Mouse (Mus musculus) neural tube, embryonic 13.5 days (tissue): ENCODE data around the gene Tsen2. TPM values are rescaled to one million over a fixed set of nuclear protein-coding genes. Genes with fewer than 3 reads are reported as not detected.

Source experiments
- ATAC-seq: fragments of 200-750 bp; cut with Nextera tagmentation; 2 replicates; pipeline ENCODE4 v1.8.0; 2017; ENCODE audit warnings: low read depth, mild to moderate bottlenecking, moderate TSS enrichment, moderate library complexity
- H3K27ac ChIP-seq: fragments of 300-500 bp; sonication (generic); replicated peaks from 2 replicates; pipeline ENCODE4 v1.5.1; 2015; ENCODE audit warnings: moderate library complexity, mild to moderate bottlenecking, inconsistent platforms
- H3K27me3 ChIP-seq: fragments of 300-500 bp; sonication (generic); 2 replicates; pipeline ENCODE4 v1.6.1; 2015; ENCODE audit warnings: mild to moderate bottlenecking, inconsistent platforms
- H3K36me3 ChIP-seq: fragments of 300-500 bp; sonication (generic); 2 replicates; pipeline ENCODE4 v1.6.1; 2015; ENCODE audit warnings: mild to moderate bottlenecking, inconsistent platforms
- H3K4me1 ChIP-seq: fragments of 300-500 bp; sonication (generic); replicated peaks from 2 replicates; pipeline ENCODE4 v1.6.1; 2015; ENCODE audit warnings: inconsistent platforms
- H3K4me2 ChIP-seq: fragments of 300-500 bp; sonication (generic); 2 replicates; pipeline ENCODE4 v1.6.1; 2015; ENCODE audit warnings: inconsistent platforms, mild to moderate bottlenecking, moderate library complexity
- H3K4me3 ChIP-seq: fragments of 300-500 bp; sonication (generic); 2 replicates; pipeline ENCODE4 v1.5.1; 2015; ENCODE audit warnings: mild to moderate bottlenecking, inconsistent platforms
- H3K9ac ChIP-seq: fragments of 300-500 bp; sonication (generic); 2 replicates; pipeline ENCODE4 v1.6.1; 2015; ENCODE audit warnings: moderate library complexity, mild to moderate bottlenecking, inconsistent platforms
- H3K9me3 ChIP-seq: fragments of 300-500 bp; sonication (generic); 2 replicates; pipeline ENCODE4 v1.6.1; 2016; ENCODE audit warnings: inconsistent platforms
- WGBS: fragments of 180-500 bp; shearing (Covaris S2); methylation state at CpG from one replicate; pipeline ENCODE4 v1.1.7; 2015; 5-methylcytosine and 5-hydroxymethylcytosine counted together
- polyA plus RNA-seq: library from polyadenylated mRNA; unstranded; fragments of >200 nt; fragmentation: Nextera tagmentation; extraction: Ambion mirVana; gene quantifications from 2 replicates; pipeline ENCODE4 v1.2.1, GENCODE M21; 2015

Gene Tsen2
- polyA plus RNA-seq, 1 experiment from 2014 or later, result 31.7 TPM

DNA sequence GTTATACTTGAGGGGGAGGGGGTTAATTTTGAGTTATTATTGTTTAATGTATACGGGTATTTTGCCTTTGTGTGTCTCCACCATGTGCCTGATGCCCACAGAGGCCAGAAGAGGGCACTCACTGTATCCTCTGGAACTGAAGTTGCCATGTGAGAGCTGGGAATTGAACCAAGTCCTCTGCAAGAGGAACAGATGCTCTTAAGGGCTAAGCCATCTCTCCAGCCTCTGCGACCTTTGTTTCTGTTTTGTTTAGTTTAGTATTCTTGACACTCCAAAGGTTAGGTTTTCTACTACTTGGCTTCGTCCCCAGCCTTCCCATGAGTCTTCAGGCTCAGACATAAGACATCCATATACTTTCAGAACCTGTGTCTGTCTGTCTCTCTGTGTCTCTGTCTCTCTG, 39.7 kb downstream of the Tsen2 start:
- no peak for ATAC-seq
- Histone ChIP-seq H3K27me3 (no peaks in the 10 kb centered on the region), H3K9me3 (no peaks in the 10 kb centered on the region), H3K4me3 (no peak overlapping the region), H3K27ac (no peak overlapping the region), H3K4me1 (no peaks in the 10 kb centered on the region), H3K9ac (no peak overlapping the region), H3K4me2 (no peak overlapping the region), H3K36me3 (peaks cover 26% of the 10 kb centered on the region)
- WGBS, result 80% methylated on average over 3 of the region's 3 CpGs

DNA sequence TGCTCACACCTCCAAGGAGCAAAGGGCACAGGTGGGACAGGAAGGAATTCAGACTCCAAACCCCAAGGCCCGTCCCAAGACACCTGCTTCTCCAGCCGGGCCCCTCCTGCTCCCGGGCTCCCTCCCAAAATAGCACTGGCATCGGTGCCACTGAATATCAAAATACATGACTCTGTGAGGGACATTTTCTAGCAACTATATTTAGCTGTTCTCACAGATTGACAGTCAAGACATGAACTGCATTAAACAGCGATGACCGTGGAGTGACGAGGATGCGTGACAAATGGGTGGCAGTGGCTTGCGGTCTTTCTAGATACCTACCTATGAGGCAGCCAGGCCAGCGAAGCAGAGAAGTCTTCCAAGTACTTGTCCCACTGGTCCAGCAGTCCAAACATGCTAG, 41.9 kb downstream of the Tsen2 start:
- Histone ChIP-seq H3K4me3 (no peak overlapping the region), H3K27me3 (no peaks in the 10 kb centered on the region), H3K4me2 (no peak overlapping the region), H3K36me3 (peaks cover 8% of the 10 kb centered on the region; the same call in 1 of the 2 replicates), H3K27ac (no peak overlapping the region), H3K4me1 (no peaks in the 10 kb centered on the region), H3K9ac (no peak overlapping the region), H3K9me3 (no peaks in the 10 kb centered on the region)
- no peak for ATAC-seq
- 87% methylated on average over 10 of the region's 10 CpGs for WGBS

DNA sequence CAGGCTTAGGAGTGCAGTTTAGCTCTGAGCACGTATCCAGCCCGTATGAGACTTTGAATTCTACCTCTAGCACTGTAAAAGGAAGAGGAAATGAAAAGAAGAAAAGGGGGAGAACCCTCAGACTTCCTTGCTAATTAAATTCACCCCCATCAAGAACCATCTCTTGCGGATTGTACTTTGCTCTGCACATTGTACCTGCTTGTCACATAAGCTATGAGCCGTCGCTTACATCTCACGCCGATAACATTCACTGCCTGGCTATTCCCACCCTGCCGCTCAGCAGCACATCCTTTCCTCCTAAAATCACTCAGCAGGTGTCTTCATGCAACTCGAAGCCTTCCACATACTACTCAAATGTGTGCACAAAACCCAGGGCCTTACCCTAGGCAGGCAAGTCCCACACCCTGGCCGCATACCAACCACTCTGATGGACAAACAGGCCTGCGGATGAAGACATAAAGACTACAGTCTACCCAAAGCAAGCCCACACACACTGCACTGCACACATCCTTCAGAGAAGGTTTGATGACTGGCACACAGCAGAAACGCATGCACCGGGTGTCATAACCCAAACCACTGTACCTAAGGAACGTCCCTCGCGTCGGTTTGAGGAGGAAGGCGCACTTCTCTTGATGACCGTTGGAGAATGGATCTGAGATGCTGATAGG, 47.4 kb downstream of the Tsen2 start:
- Histone ChIP-seq H3K4me1 (no peaks in the 10 kb centered on the region), H3K4me3 (no peak overlapping the region), H3K27ac (no peak overlapping the region), H3K36me3 (no peaks in the 10 kb centered on the region), H3K9me3 (no peaks in the 10 kb centered on the region), H3K9ac (no peak overlapping the region), H3K4me2 (no peak overlapping the region), H3K27me3 (no peaks in the 10 kb centered on the region)
- 88% methylated on average over 19 of the region's 19 CpGs for WGBS
- ATAC-seq, result no peak

DNA sequence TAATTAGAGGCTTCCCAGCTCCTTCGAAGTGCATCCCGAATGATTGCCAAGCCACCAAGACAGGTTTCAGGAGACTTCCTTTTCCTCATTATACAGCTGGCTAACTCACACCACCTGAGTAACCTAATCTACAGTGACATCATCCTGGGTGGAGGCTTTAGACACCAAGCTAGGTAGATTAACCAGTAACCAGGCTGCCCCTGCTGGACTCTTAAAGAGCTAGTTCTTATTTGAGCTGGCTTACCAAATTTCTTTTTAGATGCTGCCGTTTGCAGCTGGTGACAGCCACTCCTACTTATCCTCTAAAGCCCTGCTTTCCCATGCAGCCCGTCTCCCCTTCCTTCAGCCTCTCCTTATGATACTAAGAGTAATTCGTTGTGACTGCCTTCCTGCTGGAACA, 48.0 kb downstream of the Tsen2 start, which contains the start of gene Mkrn2os:
Gene Mkrn2os (minus strand): TSS at position 119 of the 400 bp plus-strand sequence.
- WGBS, result 70% methylated on average over 5 of the region's 5 CpGs
- Histone ChIP-seq H3K27ac (no peak within 1 kb of the TSS), H3K9ac (no peak within 1 kb of the TSS), H3K36me3 (no peaks in the 10 kb centered on the region), H3K4me3 (no peak within 1 kb of the TSS), H3K4me1 (no peaks in the 10 kb centered on the region), H3K9me3 (no peaks in the 10 kb centered on the region), H3K4me2 (no peak within 1 kb of the TSS), H3K27me3 (no peaks in the 10 kb centered on the region)
- ATAC-seq, result no peak

DNA sequence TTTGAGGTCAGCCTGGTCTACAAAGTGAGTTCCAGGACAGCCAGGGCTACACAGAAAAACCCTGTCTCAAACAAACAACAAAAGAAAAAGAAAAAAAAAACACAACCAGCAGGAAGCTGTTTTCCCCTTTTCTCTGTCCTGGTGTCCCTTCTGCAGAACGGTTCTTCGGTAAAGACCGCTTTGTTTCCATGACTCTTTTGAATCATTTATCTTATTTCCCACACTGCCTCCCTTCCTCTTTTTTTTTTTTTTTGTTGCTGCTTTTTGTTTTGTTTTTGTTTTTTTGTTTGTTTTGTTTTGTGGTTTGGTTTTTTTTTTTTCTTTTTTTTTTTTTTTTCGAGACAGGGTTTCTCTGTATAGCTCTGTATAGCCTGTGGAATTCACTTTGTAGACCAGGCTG, 48.8 kb downstream of the Tsen2 start:
- no peak for ATAC-seq

DNA sequence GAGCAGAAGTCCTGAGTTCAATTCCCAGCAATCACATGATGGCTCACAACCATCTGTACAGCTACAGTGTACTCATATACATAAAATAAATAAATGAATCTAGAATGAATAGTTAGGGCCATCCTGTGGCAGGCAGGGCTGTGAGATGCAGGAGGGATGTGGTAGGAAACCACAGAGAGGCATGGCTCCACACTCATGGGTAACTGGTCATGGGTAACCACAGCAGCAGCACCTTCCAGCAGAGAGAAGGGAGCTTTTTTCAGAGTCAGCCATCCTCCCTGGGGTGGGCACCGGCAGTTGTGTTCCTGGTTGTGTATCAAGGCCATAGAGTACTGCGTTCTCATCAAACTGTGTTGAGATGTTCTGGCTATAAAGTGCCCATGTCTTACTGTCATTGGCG, 50.0 kb downstream of the Tsen2 start:
- no peak overlapping the region for H3K27ac ChIP-seq
- no peaks in the 10 kb centered on the region for H3K4me1 ChIP-seq
- H3K36me3 ChIP-seq, result no peaks in the 10 kb centered on the region
- no peak overlapping the region for H3K4me2 ChIP-seq
- ATAC-seq, result no peak
- WGBS, result 77% methylated on average over 3 of the region's 3 CpGs
- H3K9ac ChIP-seq, result no peak overlapping the region
- H3K4me3 ChIP-seq, result no peak overlapping the region
- no peaks in the 10 kb centered on the region for H3K9me3 ChIP-seq
- H3K27me3 ChIP-seq, result no peaks in the 10 kb centered on the region

More for the DNA sequence above, 48.8 kb downstream of the Tsen2 start:
- Histone ChIP-seq H3K27me3 (no peaks in the 10 kb centered on the region), H3K4me1 (no peaks in the 10 kb centered on the region), H3K9ac (no peak overlapping the region), H3K9me3 (no peaks in the 10 kb centered on the region), H3K4me2 (no peak overlapping the region), H3K27ac (no peak overlapping the region), H3K4me3 (no peak overlapping the region), H3K36me3 (no peaks in the 10 kb centered on the region)
- 77% methylated on average over 4 of the region's 4 CpGs for WGBS

DNA sequence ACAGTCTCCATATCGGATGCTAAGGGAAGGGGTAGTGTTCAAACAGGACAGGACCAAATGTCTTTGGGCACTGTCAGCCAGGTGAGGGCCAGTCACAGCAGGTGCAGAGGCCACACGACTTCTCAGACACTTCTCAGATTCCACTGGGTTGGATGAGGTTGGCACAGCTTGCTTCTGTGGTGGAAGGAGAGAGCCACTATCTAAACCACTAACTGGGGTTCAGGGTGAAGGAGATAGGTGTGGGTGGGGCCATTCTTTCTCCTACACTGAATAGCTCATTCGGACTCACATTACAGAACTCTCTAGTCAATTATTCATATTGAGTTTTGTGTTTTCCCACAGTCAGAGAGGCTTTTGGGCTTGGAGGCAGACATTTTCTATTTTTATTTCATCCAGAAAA, 51.2 kb downstream of the Tsen2 start:
- no peak for ATAC-seq
- Histone ChIP-seq H3K27ac (no peak overlapping the region), H3K36me3 (no peaks in the 10 kb centered on the region), H3K4me3 (no peak overlapping the region), H3K4me2 (no peak overlapping the region), H3K4me1 (no peaks in the 10 kb centered on the region), H3K9me3 (no peaks in the 10 kb centered on the region), H3K9ac (no peak overlapping the region), H3K27me3 (no peaks in the 10 kb centered on the region)
- WGBS, result 63% methylated on average over 3 of the region's 3 CpGs

DNA sequence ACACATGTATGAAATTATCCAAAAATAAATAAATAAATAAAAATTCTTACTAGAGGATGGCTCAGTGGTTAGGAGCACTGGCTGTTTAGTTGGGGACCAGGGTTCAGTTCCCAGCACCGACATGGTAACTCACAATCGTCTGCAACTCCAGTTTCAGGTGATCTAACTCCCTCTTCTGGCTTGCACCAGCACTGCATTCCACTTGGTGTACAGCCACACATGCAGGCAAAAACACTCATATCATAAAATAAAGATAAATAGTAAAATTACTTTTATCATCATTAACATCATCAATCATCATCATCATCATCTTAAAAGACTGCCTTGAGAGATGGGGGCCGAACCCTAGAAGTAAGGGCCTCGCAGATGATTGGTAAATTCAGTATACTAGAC, 56.9 kb downstream of the Tsen2 start:
- H3K4me2 ChIP-seq, result peak overlapping the region; percentile 77
- H3K4me3 ChIP-seq, result peak overlapping the region; percentile 76
- no peak overlapping the region for H3K27ac ChIP-seq
- H3K4me1 ChIP-seq, result peaks cover 13% of the 10 kb centered on the region
- no peak overlapping the region for H3K9ac ChIP-seq
- H3K36me3 ChIP-seq, result 0 out of 2 replicates have a peak, but pooled peaks cover 6% of the 10 kb centered on the region
- no peaks in the 10 kb centered on the region for H3K27me3 ChIP-seq
- ATAC-seq, result peak; percentile 22; the same call in 1 of the 2 replicates
- no peaks in the 10 kb centered on the region for H3K9me3 ChIP-seq
- 67% methylated on average over 4 of the region's 4 CpGs for WGBS

DNA sequence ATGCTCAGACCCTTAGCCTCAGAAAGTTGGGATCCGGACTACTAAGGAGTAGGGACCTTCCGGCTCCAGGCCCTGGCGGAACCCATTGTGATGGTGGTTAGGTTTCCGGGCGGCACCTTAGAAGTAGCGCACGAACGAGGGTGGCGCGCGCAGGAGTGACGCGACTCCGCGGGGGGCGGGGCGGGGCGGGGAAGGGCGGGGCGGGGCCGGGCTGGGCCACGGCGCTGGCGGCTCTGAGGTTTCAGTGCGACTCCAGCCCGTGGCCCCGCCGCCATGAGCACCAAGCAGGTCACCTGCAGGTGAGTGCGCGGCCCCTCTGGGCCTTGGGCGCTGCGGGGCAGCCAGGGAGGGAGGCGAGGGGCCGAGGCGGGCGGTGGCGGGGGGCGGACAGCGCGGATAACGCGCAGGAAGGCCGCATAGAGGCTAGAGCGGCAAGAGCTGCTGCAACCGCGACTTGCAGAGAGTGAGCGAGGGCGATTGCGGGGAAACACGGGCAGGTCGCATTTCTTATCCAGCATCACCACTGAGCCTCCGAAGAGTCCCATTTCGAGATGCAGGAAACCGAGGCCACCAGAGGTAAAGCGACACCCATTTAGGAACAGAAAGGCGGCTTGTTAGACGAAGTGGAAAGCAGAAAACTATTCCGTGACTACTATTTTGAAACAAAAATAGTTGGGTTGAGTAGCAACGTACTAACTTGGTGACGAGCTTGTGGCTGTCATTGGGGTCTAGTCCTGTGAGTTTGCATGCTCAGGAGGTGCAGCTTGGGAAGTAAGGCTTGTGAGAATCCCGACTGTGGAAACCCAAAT, 57.5 kb downstream of the Tsen2 start, which contains the start of gene Mkrn2:
Gene Mkrn2 (plus strand): TSS at position 188 of the 809 bp plus-strand sequence.
- Histone ChIP-seq H3K4me3 (peak within 1 kb of the TSS; percentile 76), H3K9ac (peak within 1 kb of the TSS; percentile 91), H3K4me2 (peak within 1 kb of the TSS; percentile 77), H3K9me3 (no peaks in the 10 kb centered on the region), H3K27me3 (no peaks in the 10 kb centered on the region), H3K4me1 (peaks cover 13% of the 10 kb centered on the region), H3K27ac (peak within 1 kb of the TSS; percentile 84), H3K36me3 (0 out of 2 replicates have a peak, but pooled peaks cover 6% of the 10 kb centered on the region)
- under 1% methylated on average over 61 of the region's 61 CpGs for WGBS
- peak; percentile 89 for ATAC-seq

DNA sequence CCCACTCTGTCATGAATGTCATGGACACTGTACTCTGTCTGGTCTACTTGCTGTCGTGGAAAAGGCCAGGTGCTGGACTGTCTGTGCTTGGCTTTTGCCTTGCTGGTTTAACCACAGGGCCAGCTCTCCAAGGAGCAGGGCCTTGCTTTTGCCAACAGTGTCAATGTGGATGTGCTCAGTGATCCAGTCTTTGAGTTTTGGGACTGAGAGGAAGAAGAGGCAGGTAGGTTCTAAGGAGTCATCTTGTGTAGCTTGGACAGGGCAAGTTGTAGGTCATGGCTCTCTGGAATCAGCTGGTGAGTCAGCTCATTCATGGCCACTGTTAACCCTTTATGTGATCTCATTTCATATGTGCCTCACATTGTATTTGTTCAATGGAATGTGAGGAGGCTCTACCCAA, 62.0 kb downstream of the Tsen2 start:
- peaks cover 21% of the 10 kb centered on the region for H3K4me1 ChIP-seq
- no peaks in the 10 kb centered on the region for H3K27me3 ChIP-seq
- WGBS, result 84% methylated on average over 1 of the region's 1 CpGs
- no peak overlapping the region for H3K4me3 ChIP-seq
- peaks cover 24% of the 10 kb centered on the region for H3K36me3 ChIP-seq
- no peak overlapping the region for H3K27ac ChIP-seq
- H3K4me2 ChIP-seq, result no peak overlapping the region
- no peak for ATAC-seq
- no peak overlapping the region for H3K9ac ChIP-seq
- H3K9me3 ChIP-seq, result no peaks in the 10 kb centered on the region

DNA sequence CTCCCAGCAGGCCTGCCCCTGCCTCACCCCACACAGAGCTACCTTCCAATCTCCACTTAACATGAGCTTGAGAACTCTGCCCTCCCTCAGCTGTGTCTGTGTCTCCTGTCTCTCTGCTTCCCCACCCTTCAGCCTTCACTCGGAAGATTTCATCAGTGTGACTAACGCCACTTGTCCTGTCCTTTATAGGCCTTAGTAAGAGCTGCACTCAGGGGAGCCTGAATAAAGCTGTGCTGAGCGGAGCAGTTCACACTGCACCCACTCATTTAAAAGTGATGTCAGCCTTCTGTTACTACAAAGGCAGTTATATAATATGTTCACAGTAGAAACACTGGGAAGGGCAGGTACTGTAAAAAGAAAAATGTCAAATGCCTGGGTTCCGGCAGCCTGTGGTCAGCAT, 63.0 kb downstream of the Tsen2 start:
- ATAC-seq, result no peak
- no peak overlapping the region for H3K4me3 ChIP-seq
- H3K27me3 ChIP-seq, result no peaks in the 10 kb centered on the region
- H3K27ac ChIP-seq, result peak overlapping the region; percentile 18; the same call in 1 of the 2 replicates
- H3K9ac ChIP-seq, result no peak overlapping the region
- H3K4me1 ChIP-seq, result peaks cover 18% of the 10 kb centered on the region
- peaks cover 33% of the 10 kb centered on the region for H3K36me3 ChIP-seq
- H3K9me3 ChIP-seq, result no peaks in the 10 kb centered on the region
- WGBS, result 62% methylated on average over 4 of the region's 4 CpGs
- no peak overlapping the region for H3K4me2 ChIP-seq

DNA sequence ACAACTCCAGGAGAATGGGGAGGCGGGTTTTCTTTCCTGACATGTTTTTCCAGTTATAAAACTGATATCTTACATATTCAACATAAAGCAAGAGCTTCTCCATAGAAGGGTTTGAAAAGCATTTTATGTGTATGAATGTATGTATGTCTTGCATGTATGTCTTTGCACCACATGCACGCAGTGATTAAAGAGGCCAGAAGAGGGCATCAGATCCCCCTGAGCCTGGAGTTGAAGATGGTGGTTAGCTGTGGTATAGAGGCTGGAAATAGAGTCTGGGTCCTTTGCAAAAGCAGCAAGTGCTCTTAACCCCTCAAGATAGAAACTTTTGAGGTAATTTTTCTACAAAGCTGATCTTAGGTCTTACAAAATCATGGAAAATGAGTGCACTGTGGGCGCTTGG, 64.7 kb downstream of the Tsen2 start:
- H3K36me3 ChIP-seq, result peaks cover 50% of the 10 kb centered on the region
- no peaks in the 10 kb centered on the region for H3K9me3 ChIP-seq
- 83% methylated on average over 3 of the region's 3 CpGs for WGBS
- no peak overlapping the region for H3K4me2 ChIP-seq
- no peak for ATAC-seq
- H3K4me1 ChIP-seq, result peaks cover 8% of the 10 kb centered on the region
- no peak overlapping the region for H3K9ac ChIP-seq
- no peak overlapping the region for H3K27ac ChIP-seq
- H3K27me3 ChIP-seq, result no peaks in the 10 kb centered on the region
- H3K4me3 ChIP-seq, result no peak overlapping the region
